13 mouse cellular contexts compared by ENCODE assay signal in genomic region chr7:108601916-108602315, GRCm38 (mm10). TPM values are rescaled to one million over a fixed set of nuclear protein-coding genes. Genes with fewer than 3 reads are reported as not detected.
"Had no signal": no experiment of that assay in that cellular context is flagged by ENCODE, and none has a peak within 500 bp of the region (broad histone marks: within the 10 kb centered on the region; RNA-seq: fewer than 3 reads in every experiment).

No protein-coding gene starts in this region.

RNA-seq across cellular contexts. Expression of gene Olfr506, which starts 8.7 kb away (rescaled TPM):
- polyA plus RNA-seq: neural tube, embryonic 14.5 days; neural tube, embryonic 15.5 days; small intestine, adult 2 months; spleen, adult 2 months; stomach, embryonic 15.5 days; stomach, embryonic 16.5 days; stomach, postnatal 0 days; testis, adult 2 months; thymus, adult 2 months; thymus, postnatal 0 days; urinary bladder, adult 2 months had no signal

RNA-seq across cellular contexts. Expression of gene Olfr507, which starts 19.7 kb away (rescaled TPM):
- polyA plus RNA-seq: neural tube, embryonic 13.5 days; neural tube, embryonic 14.5 days; neural tube, embryonic 15.5 days; small intestine, adult 2 months; spleen, adult 2 months; stomach, embryonic 14.5 days; stomach, embryonic 15.5 days; stomach, embryonic 16.5 days; stomach, postnatal 0 days; testis, adult 2 months; thymus, adult 2 months; thymus, postnatal 0 days; urinary bladder, adult 2 months had no signal

RNA-seq across cellular contexts. Expression of gene Olfr508, which starts 27.9 kb away (rescaled TPM):
- polyA plus RNA-seq: neural tube, embryonic 13.5 days; neural tube, embryonic 14.5 days; neural tube, embryonic 15.5 days; small intestine, adult 2 months; spleen, adult 2 months; stomach, embryonic 14.5 days; stomach, embryonic 15.5 days; stomach, embryonic 16.5 days; stomach, postnatal 0 days; testis, adult 2 months; thymus, adult 2 months; thymus, postnatal 0 days; urinary bladder, adult 2 months had no signal

RNA-seq across cellular contexts. Expression of gene Olfr504, which starts 36.3 kb away (rescaled TPM):
- polyA plus RNA-seq: neural tube, embryonic 13.5 days; neural tube, embryonic 14.5 days; neural tube, embryonic 15.5 days; small intestine, adult 2 months; spleen, adult 2 months; stomach, embryonic 14.5 days; stomach, embryonic 15.5 days; stomach, embryonic 16.5 days; stomach, postnatal 0 days; testis, adult 2 months; thymus, adult 2 months; thymus, postnatal 0 days; urinary bladder, adult 2 months had no signal

RNA-seq across cellular contexts. Expression of gene Olfr509, which starts 49.8 kb away (rescaled TPM):
- polyA plus RNA-seq: neural tube, embryonic 15.5 days; small intestine, adult 2 months; spleen, adult 2 months; stomach, embryonic 14.5 days; stomach, embryonic 15.5 days; stomach, embryonic 16.5 days; stomach, postnatal 0 days; testis, adult 2 months; thymus, adult 2 months; thymus, postnatal 0 days; urinary bladder, adult 2 months had no signal
